8 mouse cellular contexts compared by ENCODE assay signal in genomic region chr11:117330076-117330950, GRCm38 (mm10).
DNase-seq lines count a peak whose midpoint lies in the region; ATAC-seq and TF ChIP-seq lines count a peak whose summit lies in the region.

No protein-coding gene starts in this region.

- ATAC-seq in forebrain, embryonic 15.5 days (replicated peaks): no peak
- no peak for ATAC-seq in limb, embryonic 14.5 days (ENCODE audit: low FRiP score, low read depth)

- H3K4me2 ChIP-seq in forebrain, embryonic 15.5 days (replicated peaks): no peak overlapping the region
- no peak overlapping the region for H3K4me2 ChIP-seq in limb, embryonic 14.5 days (replicated peaks; ENCODE audit: low read depth, low read length, severe bottlenecking)

- H3K9me3 ChIP-seq in heart, embryonic 10.5 days: no peaks in the 10 kb centered on the region
- H3K9me3 ChIP-seq in forebrain, embryonic 15.5 days: no peaks in the 10 kb centered on the region
- no peaks in the 10 kb centered on the region for H3K9me3 ChIP-seq in limb, embryonic 14.5 days (ENCODE audit: control insufficient read depth, low read length)

- peak overlapping the region; percentile 78; the same call in 1 of the 2 replicates for H3K4me3 ChIP-seq in heart, embryonic 10.5 days
- H3K4me3 ChIP-seq in forebrain, embryonic 15.5 days: no peak overlapping the region
- no peak overlapping the region for H3K4me3 ChIP-seq in limb, embryonic 14.5 days (replicated peaks; ENCODE audit: low read length)

- no peak for DNase-seq in heart, embryonic 10.5 days (ENCODE audit: low spot score)
- DNase-seq in heart, postnatal 25 days (ENCODE audit: low spot score): no peak
- DNase-seq in 3T3-L1 (ENCODE audit: low read depth, low spot score): peak; percentile 35
- DNase-seq in limb, embryonic 14.5 days (ENCODE audit: low spot score): no peak
- no peak for DNase-seq in right cerebral cortex, postnatal 4 days
- no peak for DNase-seq in frontal cortex, postnatal 14 days (ENCODE audit: low spot score in 2 of 2)
- DNase-seq in kidney, adult 18-20 months: no peak

- 63% methylated on average over 12 of the region's 12 CpGs for WGBS in heart, embryonic 10.5 days
- 61% methylated on average over 12 of the region's 12 CpGs for WGBS in forebrain, embryonic 15.5 days
- WGBS in limb, embryonic 14.5 days: 49% methylated on average over 12 of the region's 12 CpGs

- H3K27ac ChIP-seq in heart, embryonic 10.5 days: peak overlapping the region; percentile 96
- H3K27ac ChIP-seq in forebrain, embryonic 15.5 days (replicated peaks): peak overlapping the region; percentile 95
- H3K27ac ChIP-seq in limb, embryonic 14.5 days (replicated peaks; ENCODE audit: low read depth, low read length): peak overlapping the region; percentile 86

- no peak overlapping the region for H3K9ac ChIP-seq in forebrain, embryonic 15.5 days (replicated peaks)
- no peak overlapping the region for H3K9ac ChIP-seq in limb, embryonic 14.5 days (ENCODE audit: low read depth, low read length, severe bottlenecking)

- no peaks in the 10 kb centered on the region for H3K27me3 ChIP-seq in heart, embryonic 10.5 days (ENCODE audit: insufficient read depth, poor library complexity, severe bottlenecking)
- H3K27me3 ChIP-seq in forebrain, embryonic 15.5 days: no peaks in the 10 kb centered on the region
- no peaks in the 10 kb centered on the region for H3K27me3 ChIP-seq in limb, embryonic 14.5 days (ENCODE audit: control insufficient read depth, insufficient read depth, low read length)

- peaks cover 86% of the 10 kb centered on the region for H3K4me1 ChIP-seq in heart, embryonic 10.5 days
- H3K4me1 ChIP-seq in forebrain, embryonic 15.5 days: peaks cover 68% of the 10 kb centered on the region
- H3K4me1 ChIP-seq in limb, embryonic 14.5 days (ENCODE audit: control insufficient read depth, insufficient read depth, low read length): peaks cover 75% of the 10 kb centered on the region

- TF ChIP-seq POLR2A in limb, embryonic 14.5 days (IDR thresholded peaks at IDR 0.05; ENCODE audit: borderline replicate concordance, extremely low read depth, insufficient read depth, insufficient read length): no peak

- 0 out of 2 replicates have a peak, but pooled peaks cover 3% of the 10 kb centered on the region for H3K36me3 ChIP-seq in heart, embryonic 10.5 days
- H3K36me3 ChIP-seq in forebrain, embryonic 15.5 days: no peaks in the 10 kb centered on the region
- H3K36me3 ChIP-seq in limb, embryonic 14.5 days (ENCODE audit: control insufficient read depth, insufficient read depth, low read length): no peaks in the 10 kb centered on the region; the same call in 1 of the 2 replicates

- intact Hi-C loops in heart, postnatal 25 days (cut with DNase I): no loop called here
